Mouse (Mus musculus): ENCODE measurements around the gene Vipr1.

Vipr1 gene

DNA sequence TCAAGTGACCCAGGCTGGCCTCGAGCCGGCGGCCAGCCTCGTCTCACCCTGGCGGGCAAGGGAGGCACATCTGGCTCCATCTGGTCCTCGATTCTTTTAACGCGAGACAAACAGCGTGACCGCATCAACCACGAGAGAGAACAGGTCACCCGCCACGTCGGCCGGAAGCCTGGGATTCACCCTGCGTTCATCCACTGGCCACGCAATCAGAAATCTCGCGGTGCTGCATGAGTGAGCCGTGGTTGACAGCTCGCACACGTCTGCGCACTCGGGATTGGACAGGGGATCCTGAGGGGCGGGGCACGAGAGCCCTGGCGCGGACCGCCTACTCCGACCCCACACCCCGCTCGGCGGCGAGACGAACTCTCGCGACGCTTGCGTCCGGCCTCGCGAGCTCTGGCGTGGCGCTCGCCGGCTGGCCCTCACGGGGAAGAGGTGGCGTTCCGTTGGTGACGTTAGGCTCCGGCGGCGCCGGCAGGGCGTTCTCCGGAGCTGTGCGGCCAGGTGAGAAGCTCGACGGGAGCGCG is 76.3 kb downstream of the Vipr1 start, which contains the start of gene Nktr:
Nktr (plus strand) TSS at position 378 of the 527 bp plus-strand sequence.
- peak; percentile 98 for DNase-seq (ENCODE audit: low read depth, low spot score)

DNA sequence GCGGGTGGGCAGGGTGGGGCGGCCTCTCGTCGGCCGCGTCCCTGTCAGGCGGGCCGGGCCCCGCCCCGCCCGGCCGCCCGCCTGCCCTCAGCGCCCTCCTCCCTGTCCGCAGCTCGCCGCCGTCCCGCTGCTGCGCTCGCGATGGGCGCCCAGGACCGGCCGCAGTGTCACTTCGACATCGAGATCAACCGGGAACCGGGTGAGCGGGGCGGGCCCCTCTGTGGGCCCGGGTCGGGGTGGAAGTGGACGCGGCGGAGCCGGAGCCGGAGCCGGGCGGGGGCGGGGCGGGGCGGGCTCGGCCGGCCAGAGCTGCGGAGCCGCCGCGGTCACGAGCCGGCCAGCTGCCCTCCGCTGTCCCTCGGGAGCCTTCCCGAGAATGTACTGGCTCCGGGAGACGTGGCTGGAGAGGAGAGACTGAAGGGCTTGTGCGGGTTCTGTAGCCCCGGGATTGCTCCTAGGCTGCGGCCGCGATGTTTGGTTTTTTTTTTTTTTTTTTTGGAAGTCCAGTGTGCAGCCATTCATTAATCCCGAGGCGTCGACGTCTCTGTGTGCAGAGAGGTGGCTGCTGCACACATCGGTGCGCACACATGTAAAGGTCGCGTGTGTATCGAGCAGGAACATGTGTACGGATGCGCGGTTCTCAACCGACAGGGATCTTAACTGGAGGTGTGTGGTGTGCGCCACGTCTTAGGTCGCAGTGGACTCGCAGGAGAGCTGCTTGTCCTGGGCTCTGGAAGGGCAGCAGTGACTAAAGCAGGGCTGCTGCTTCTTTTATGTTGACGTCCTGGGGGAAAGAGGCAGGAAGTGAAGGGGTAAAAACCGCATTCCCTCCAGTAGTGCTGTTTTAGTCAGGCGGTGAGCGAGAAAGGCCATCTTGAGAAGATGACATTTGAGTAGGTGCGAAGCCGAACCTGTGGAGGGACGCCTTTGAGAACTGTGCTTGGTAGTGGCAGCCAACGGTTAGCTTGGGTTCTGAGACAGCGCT is 77.1 kb downstream of the Vipr1 start:
- DNase-seq (ENCODE audit: low read depth, low spot score) = peak; percentile 57

Measured in forelimb bud, embryonic 11.5 days (tissue).